Mouse (Mus musculus) forebrain, embryonic 15.5 days (tissue): Measurements from ENCODE around the gene Cd33. TPM values are rescaled to one million over a fixed set of nuclear protein-coding genes. Genes with fewer than 3 reads are reported as not detected.

Source experiments
- polyA plus RNA-seq: library from polyadenylated mRNA; unstranded; fragments of >200 nt; fragmentation: Nextera tagmentation; extraction: Ambion mirVana; gene quantifications from 2 replicates; pipeline ENCODE4 v1.2.1, GENCODE M21; 2015

Gene Cd33
- polyA plus RNA-seq, 1 experiment from 2014 or later = 1.0 TPM

Other genes starting within 250 kb of the Cd33 start
- gene Zfp715, start 231.1 kb downstream of the Cd33 start, polyA plus RNA-seq = 19.0 and 21.5 TPM in 2 replicates
- gene Siglecf, start 193.1 kb downstream of the Cd33 start, polyA plus RNA-seq = 0.08 and 0.09 TPM in 2 replicates
- not detected in 2 replicates for gene Siglecg, start 136.2 kb downstream of the Cd33 start, polyA plus RNA-seq
- not detected in 2 replicates for gene Lim2, start 116.8 kb downstream of the Cd33 start, polyA plus RNA-seq
- gene Nkg7, start 107.4 kb downstream of the Cd33 start, polyA plus RNA-seq = not detected in 2 replicates
- gene Cldnd2, start 103.6 kb downstream of the Cd33 start, polyA plus RNA-seq = not detected in 2 replicates
- 131 and 136 TPM in 2 replicates for gene Etfb, start 100.3 kb downstream of the Cd33 start, polyA plus RNA-seq
- not detected in 2 replicates for gene Gm45233, start 100.3 kb downstream of the Cd33 start, polyA plus RNA-seq
- gene Vsig10l, start 81.3 kb downstream of the Cd33 start, polyA plus RNA-seq = 7.8 and 8.3 TPM in 2 replicates
- gene Iglon5, start 54.4 kb downstream of the Cd33 start, polyA plus RNA-seq = 4.8 and 4.9 TPM in 2 replicates
- not detected in 2 replicates for gene 4931406B18Rik, start 38.5 kb downstream of the Cd33 start, polyA plus RNA-seq
- 11.3 and 11.5 TPM in 2 replicates for gene Zfp658, start 17.8 kb upstream of the Cd33 start, polyA plus RNA-seq
- 15.8 and 17.9 TPM in 2 replicates for gene Zfp719, start 35.2 kb upstream of the Cd33 start, polyA plus RNA-seq
- gene Zfp819, start 62.7 kb upstream of the Cd33 start, polyA plus RNA-seq = 0.25 and 0.27 TPM in 2 replicates
- not detected in 2 replicates for gene Ceacam18, start 90.3 kb upstream of the Cd33 start, polyA plus RNA-seq
- 0.13 and 0.18 TPM in 2 replicates for gene Siglece, start 115.7 kb upstream of the Cd33 start, polyA plus RNA-seq
- 29.3 and 31.1 TPM in 2 replicates for gene Ctu1, start 127.6 kb upstream of the Cd33 start, polyA plus RNA-seq
- not detected in 2 replicates for gene Klk14, start 146.0 kb upstream of the Cd33 start, polyA plus RNA-seq
- gene Klk13, start 168.1 kb upstream of the Cd33 start, polyA plus RNA-seq = not detected in 2 replicates
- gene Klk12, start 224.5 kb upstream of the Cd33 start, polyA plus RNA-seq = not detected in 2 replicates
- not detected in 2 replicates for gene Klk11, start 230.2 kb upstream of the Cd33 start, polyA plus RNA-seq
- 0.17 and 0.36 TPM in 2 replicates for gene Klk10, start 236.6 kb upstream of the Cd33 start, polyA plus RNA-seq
- not detected in 2 replicates for gene Klk9, start 247.5 kb upstream of the Cd33 start, polyA plus RNA-seq